Mouse (Mus musculus) olfactory bulb, adult 2 months (tissue): ENCODE measurements around the gene Gm4302.
"Not testable (repeated sequence)": the region's sequence is repeated elsewhere in the genome, so short reads cannot be mapped to it uniquely, and the experiment has no call there.

Experiments used
- CTCF ChIP-seq: fragments of 200-500 bp; IDR thresholded peaks from 2 replicates; pipeline ENCODE4 v1.5.1; 2012; ENCODE audit warnings: low read depth, mild to moderate bottlenecking, low read length, moderate library complexity; ENCODE audit not compliant: insufficient read depth
- POLR2A ChIP-seq: fragments of 200-500 bp; IDR thresholded peaks from 2 replicates; pipeline ENCODE4 v1.6.1; 2012; ENCODE audit warnings: mild to moderate bottlenecking, low read depth, low read length, moderate library complexity; ENCODE audit not compliant: insufficient read depth

GRCm38 (mm10) chr10:100361038-100361437 lies 20.4 kb downstream of the Gm4302 start, which contains the start of gene Gm4307:
- not testable (repeated sequence) for TF ChIP-seq CTCF, POLR2A
